Mouse (Mus musculus): ENCODE measurements around the gene 1110059G10Rik. TPM values are rescaled to one million over a fixed set of nuclear protein-coding genes. Genes with fewer than 3 reads are reported as not detected.
A peak's percentile ranks its signal among the peaks of the same experiment; 100 is the strongest.

The 1110059G10Rik gene
- polyA plus RNA-seq (2014; fragmentation: Nextera tagmentation; extraction: Ambion mirVana): 30.4 and 32.8 TPM in 2 replicates

GRCm38 (mm10) chr9:122950643-122951475 is at the start of gene 1110059G10Rik, which contains the start of gene Kif15:
Gene 1110059G10Rik, minus strand, starts transcription at chr9:122951000.
Gene Kif15, plus strand, starts transcription at chr9:122951046.
- H3K4me1 ChIP-seq (ENCODE audit: insufficient read depth): peaks cover 9% of the 10 kb centered on the region
- H3K9ac ChIP-seq: peak within 1 kb of the TSS; percentile 86
- ATAC-seq (ENCODE audit: insufficient read depth): peak; percentile 95
- DNase-seq: peak; percentile 98
- peak within 1 kb of the TSS; percentile 83 for H3K4me3 ChIP-seq (ENCODE audit: low read depth, low read length)
- H3K9me3 ChIP-seq (ENCODE audit: low read depth, low read length): no peaks in the 10 kb centered on the region
- H3K36me3 ChIP-seq (ENCODE audit: insufficient read depth): peaks cover 23% of the 10 kb centered on the region; the same call in 1 of the 2 replicates
- TF ChIP-seq CTCF (IDR thresholded peaks at IDR 0.05; ENCODE audit: low read depth): no peak
- no peaks in the 10 kb centered on the region for H3K27me3 ChIP-seq (ENCODE audit: insufficient read depth, low read length)
- WGBS: under 1% methylated on average over 64 of the region's 64 CpGs
- peak within 1 kb of the TSS; percentile 80 for H3K27ac ChIP-seq (ENCODE audit: low read depth)
- H3K4me2 ChIP-seq: peak within 1 kb of the TSS; percentile 92

- DNase-seq: no peak
- no peak for TF ChIP-seq CTCF (IDR thresholded peaks at IDR 0.05; ENCODE audit: low read depth)
- H3K9me3 ChIP-seq (ENCODE audit: low read depth, low read length): no peaks in the 10 kb centered on the region
- H3K27me3 ChIP-seq (ENCODE audit: insufficient read depth, low read length): no peaks in the 10 kb centered on the region
- H3K4me3 ChIP-seq (ENCODE audit: low read depth, low read length): no peak overlapping the region
- no peak overlapping the region for H3K27ac ChIP-seq (ENCODE audit: low read depth)
- ATAC-seq (ENCODE audit: insufficient read depth): no peak
- WGBS: 89% methylated on average over 4 of the region's 4 CpGs
- no peak overlapping the region for H3K9ac ChIP-seq
- peaks cover 87% of the 10 kb centered on the region for H3K36me3 ChIP-seq (ENCODE audit: insufficient read depth)
- no peak overlapping the region for H3K4me2 ChIP-seq
- H3K4me1 ChIP-seq (ENCODE audit: insufficient read depth): no peaks in the 10 kb centered on the region
Observed at GRCm38 (mm10) chr9:122999193-122999586, 48.4 kb upstream of the 1110059G10Rik start.

DNA sequence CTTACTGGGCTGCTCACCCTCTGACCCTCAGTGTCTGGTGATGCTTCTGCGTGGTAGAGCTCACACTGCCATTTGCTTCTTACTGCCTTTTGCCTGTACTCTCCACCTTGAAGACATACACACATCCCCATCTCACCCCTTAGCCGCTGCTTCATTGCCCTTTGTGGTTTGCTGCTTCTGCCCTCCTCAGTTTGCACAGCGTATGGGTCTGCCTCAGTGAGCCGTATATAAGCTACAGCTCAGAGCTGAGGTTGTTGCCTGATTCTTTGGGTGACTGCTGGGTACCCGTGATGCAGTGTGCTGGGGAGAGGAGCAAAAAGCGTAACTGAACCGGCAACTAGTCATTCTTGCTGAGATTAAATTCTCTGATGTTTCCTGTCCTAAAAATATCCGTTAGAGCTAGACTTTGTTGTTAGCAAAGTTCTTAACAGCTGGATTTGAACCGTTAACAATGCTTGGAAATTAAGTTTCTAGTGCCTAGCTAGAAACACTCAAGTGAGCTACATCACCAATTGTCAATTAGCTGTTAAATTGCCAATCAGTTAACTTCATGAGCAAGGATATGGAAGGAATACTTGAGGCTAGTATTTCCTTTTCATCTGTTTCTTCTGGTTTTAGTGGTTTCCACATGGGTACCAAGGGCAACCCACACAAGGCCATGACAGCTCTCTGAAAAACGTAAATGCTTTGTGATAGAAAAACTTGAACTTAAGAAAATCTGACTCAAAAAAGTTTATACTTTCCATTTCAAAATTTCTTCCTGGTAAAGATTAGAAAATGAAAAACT is 47.8 kb upstream of the 1110059G10Rik start:
- TF ChIP-seq CTCF (IDR thresholded peaks at IDR 0.05; ENCODE audit: low read depth): no peak
- Histone ChIP-seq H3K4me2 (no peak overlapping the region), H3K9ac (no peak overlapping the region), H3K9me3 (ENCODE audit: low read depth, low read length) (no peaks in the 10 kb centered on the region), H3K27ac (ENCODE audit: low read depth) (no peak overlapping the region), H3K27me3 (ENCODE audit: insufficient read depth, low read length) (no peaks in the 10 kb centered on the region), H3K4me3 (ENCODE audit: low read depth, low read length) (no peak overlapping the region), H3K4me1 (ENCODE audit: insufficient read depth) (no peaks in the 10 kb centered on the region), H3K36me3 (ENCODE audit: insufficient read depth) (peaks cover 87% of the 10 kb centered on the region)
- DNase-seq (no peak), ATAC-seq (ENCODE audit: insufficient read depth) (no peak)
- 91% methylated on average over 10 of the region's 10 CpGs for WGBS

DNA sequence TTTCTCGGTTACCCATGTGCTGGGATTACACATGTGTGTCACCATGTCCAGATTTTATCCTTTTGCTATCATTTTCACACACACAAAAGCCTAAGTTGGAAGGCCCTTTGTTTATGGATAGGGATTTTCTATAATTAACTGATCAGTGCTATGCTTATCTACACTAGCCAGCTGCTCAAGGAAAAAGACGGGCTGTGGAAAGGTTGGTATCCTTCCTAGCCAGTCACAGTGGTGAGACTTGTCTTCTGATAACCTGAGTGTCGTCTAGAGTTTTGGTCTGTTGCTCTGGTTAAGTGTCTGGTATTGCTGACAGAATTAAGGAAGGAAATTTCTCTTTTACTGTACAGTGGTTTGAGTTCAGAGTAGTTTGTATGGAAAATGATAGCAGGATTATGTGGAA is 21.9 kb downstream of the 1110059G10Rik start:
- H3K4me1 ChIP-seq (ENCODE audit: insufficient read depth): peaks cover under 1% of the 10 kb centered on the region; the same call in 1 of the 2 replicates
- H3K27me3 ChIP-seq (ENCODE audit: insufficient read depth, low read length): no peaks in the 10 kb centered on the region
- no peak overlapping the region for H3K4me3 ChIP-seq (ENCODE audit: low read depth, low read length)
- no peak overlapping the region for H3K9ac ChIP-seq
- H3K27ac ChIP-seq (ENCODE audit: low read depth): no peak overlapping the region
- ATAC-seq (ENCODE audit: insufficient read depth) (no peak), DNase-seq (no peak)
- no peak for TF ChIP-seq CTCF (IDR thresholded peaks at IDR 0.05; ENCODE audit: low read depth)
- peaks cover 78% of the 10 kb centered on the region for H3K36me3 ChIP-seq (ENCODE audit: insufficient read depth)
- H3K4me2 ChIP-seq: no peak overlapping the region
- H3K9me3 ChIP-seq (ENCODE audit: low read depth, low read length): no peaks in the 10 kb centered on the region; the same call in 1 of the 2 replicates
- WGBS: 89% methylated on average over 3 of the region's 3 CpGs

GRCm38 (mm10) chr9:122922936-122923381 is 27.8 kb downstream of the 1110059G10Rik start, which contains the start of gene Zfp105:
Gene Zfp105, plus strand, starts transcription at chr9:122923072.
- Histone ChIP-seq H3K4me1 (ENCODE audit: insufficient read depth) (peaks cover 4% of the 10 kb centered on the region; the same call in 1 of the 2 replicates), H3K27me3 (ENCODE audit: insufficient read depth, low read length) (no peaks in the 10 kb centered on the region), H3K36me3 (ENCODE audit: insufficient read depth) (peaks cover 34% of the 10 kb centered on the region), H3K4me3 (ENCODE audit: low read depth, low read length) (peak within 1 kb of the TSS; percentile 76), H3K9me3 (ENCODE audit: low read depth, low read length) (no peaks in the 10 kb centered on the region), H3K27ac (ENCODE audit: low read depth) (peak within 1 kb of the TSS; percentile 77), H3K9ac (peak within 1 kb of the TSS; percentile 94), H3K4me2 (peak within 1 kb of the TSS; percentile 74)
- ATAC-seq (ENCODE audit: insufficient read depth) (peak; percentile 99), DNase-seq (peak; percentile 92)
- under 1% methylated on average over 43 of the region's 43 CpGs for WGBS
- TF ChIP-seq CTCF (IDR thresholded peaks at IDR 0.05; ENCODE audit: low read depth): no peak

DNA sequence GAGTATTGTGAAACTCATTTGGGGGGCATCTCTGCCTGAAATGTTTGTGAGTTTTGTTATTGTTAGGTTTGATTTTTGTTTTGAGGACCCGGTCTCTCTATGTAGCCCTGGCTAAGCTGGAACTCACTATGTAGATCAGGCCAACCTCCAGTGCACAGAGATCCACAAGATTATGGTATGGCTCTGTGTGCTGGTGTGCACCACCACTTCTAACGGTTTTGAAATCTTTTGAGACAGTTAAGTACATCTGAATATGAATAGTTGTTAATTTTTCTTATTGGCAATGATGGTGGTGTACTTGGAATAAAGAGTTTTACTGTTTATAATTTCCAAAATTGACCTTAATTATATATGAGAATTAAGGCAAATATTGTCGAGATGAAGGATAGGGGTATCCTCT is 28.4 kb downstream of the 1110059G10Rik start:
- DNase-seq (no peak), ATAC-seq (ENCODE audit: insufficient read depth) (peak; percentile 36; the same call in 1 of the 2 replicates)
- Histone ChIP-seq H3K27ac (ENCODE audit: low read depth) (no peak overlapping the region), H3K27me3 (ENCODE audit: insufficient read depth, low read length) (no peaks in the 10 kb centered on the region), H3K4me1 (ENCODE audit: insufficient read depth) (peaks cover 4% of the 10 kb centered on the region; the same call in 1 of the 2 replicates), H3K36me3 (ENCODE audit: insufficient read depth) (peaks cover 29% of the 10 kb centered on the region), H3K9me3 (ENCODE audit: low read depth, low read length) (no peaks in the 10 kb centered on the region), H3K4me3 (ENCODE audit: low read depth, low read length) (peak overlapping the region; percentile 76), H3K9ac (peak overlapping the region; percentile 94), H3K4me2 (peak overlapping the region; percentile 74)
- TF ChIP-seq CTCF (IDR thresholded peaks at IDR 0.05; ENCODE audit: low read depth): no peak
- WGBS: 20% methylated on average over 3 of the region's 3 CpGs
